Mouse (Mus musculus) hindbrain, embryonic 15.5 days (tissue): ENCODE data around the gene Crip3. TPM values are rescaled to one million over a fixed set of nuclear protein-coding genes. Genes with fewer than 3 reads are reported as not detected.

Experiments
- ATAC-seq: fragments of 200-750 bp; cut with Nextera tagmentation; 2 replicates; pipeline ENCODE4 v1.8.0; 2017; ENCODE audit warnings: low read depth, moderate number of reproducible peaks, moderate TSS enrichment; ENCODE audit not compliant: low FRiP score
- H3K27ac ChIP-seq: fragments of 300-500 bp; sonication (generic); replicated peaks from 2 replicates; pipeline ENCODE4 v1.5.1; 2015; ENCODE audit warnings: mild to moderate bottlenecking, inconsistent platforms
- H3K27me3 ChIP-seq: fragments of 300-500 bp; sonication (generic); 2 replicates; pipeline ENCODE4 v1.6.1; 2015; ENCODE audit warnings: control low read depth, inconsistent platforms
- H3K36me3 ChIP-seq: fragments of 300-500 bp; sonication (generic); 2 replicates; pipeline ENCODE4 v1.6.1; 2015; ENCODE audit warnings: control low read depth, inconsistent platforms
- H3K4me1 ChIP-seq: fragments of 300-500 bp; sonication (generic); replicated peaks from 2 replicates; pipeline ENCODE4 v1.6.1; 2015; ENCODE audit warnings: control low read depth, inconsistent platforms
- H3K4me2 ChIP-seq: fragments of 300-500 bp; sonication (generic); 2 replicates; pipeline ENCODE4 v1.6.1; 2015; ENCODE audit warnings: moderate library complexity, mild to moderate bottlenecking, inconsistent platforms
- H3K4me3 ChIP-seq: fragments of 300-500 bp; sonication (generic); 2 replicates; pipeline ENCODE4 v1.5.1; 2015; ENCODE audit warnings: mild to moderate bottlenecking, inconsistent platforms
- H3K9ac ChIP-seq: fragments of 300-500 bp; sonication (generic); 2 replicates; pipeline ENCODE4 v1.6.1; 2015; ENCODE audit warnings: inconsistent platforms
- H3K9me3 ChIP-seq: fragments of 300-500 bp; sonication (generic); 2 replicates; pipeline ENCODE4 v1.6.1; 2016; ENCODE audit warnings: control low read depth, inconsistent platforms
- WGBS: fragments of 180-500 bp; shearing (Covaris S2); methylation state at CpG from one replicate; pipeline ENCODE4 v1.1.7; 2015; 5-methylcytosine and 5-hydroxymethylcytosine counted together
- polyA plus RNA-seq: library from polyadenylated mRNA; unstranded; fragments of >200 nt; fragmentation: Nextera tagmentation; extraction: Ambion mirVana; gene quantifications from 2 replicates; pipeline ENCODE4 v1.2.1, GENCODE M21; 2015

Crip3 gene
- polyA plus RNA-seq, 1 experiment from 2014 or later: 3.0 TPM

DNA sequence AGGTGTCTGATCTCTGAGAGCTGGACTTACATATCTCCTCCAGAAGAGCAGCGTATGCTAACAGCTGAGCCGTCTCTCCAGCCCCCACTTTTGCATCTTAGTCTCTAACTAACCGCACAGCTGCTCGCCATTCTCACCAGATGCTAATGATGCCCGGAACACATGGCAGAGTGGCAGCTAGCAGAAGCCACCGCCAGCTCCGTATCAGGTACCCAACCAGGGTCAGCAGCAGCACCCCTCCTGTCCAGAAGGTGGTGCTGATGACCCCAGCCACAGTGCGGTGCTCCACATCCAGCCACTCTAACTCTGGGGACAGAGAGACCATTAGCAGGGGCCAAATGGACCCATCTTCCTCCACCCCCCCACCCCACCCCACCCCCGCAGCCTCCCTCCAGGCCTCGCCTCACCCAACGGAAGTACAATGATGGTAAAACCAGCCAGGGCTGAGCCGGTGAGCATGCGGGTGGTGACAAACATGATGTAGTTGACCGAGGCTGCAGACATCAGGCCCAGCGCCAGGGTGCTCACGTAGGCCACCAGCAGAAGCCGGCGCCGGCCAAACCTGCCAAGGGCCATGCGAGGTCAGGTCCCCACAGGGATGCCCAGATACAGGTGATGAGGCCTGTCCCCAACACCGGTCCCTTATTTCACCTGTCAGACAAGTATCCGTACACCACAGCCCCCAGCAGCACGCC lies 8.1 kb downstream of the Crip3 start:
- no peaks in the 10 kb centered on the region for H3K36me3 ChIP-seq
- no peak overlapping the region for H3K27ac ChIP-seq
- 29% methylated on average over 23 of the region's 23 CpGs for WGBS
- no peak overlapping the region for H3K4me3 ChIP-seq
- ATAC-seq: peak; percentile 60
- no peaks in the 10 kb centered on the region for H3K9me3 ChIP-seq
- H3K27me3 ChIP-seq: 0 out of 2 replicates have a peak, but pooled peaks cover 9% of the 10 kb centered on the region
- H3K4me2 ChIP-seq: peak overlapping the region; percentile 9; the same call in 1 of the 2 replicates
- H3K4me1 ChIP-seq: peaks cover 12% of the 10 kb centered on the region; the same call in 1 of the 2 replicates
- H3K9ac ChIP-seq: no peak overlapping the region

DNA sequence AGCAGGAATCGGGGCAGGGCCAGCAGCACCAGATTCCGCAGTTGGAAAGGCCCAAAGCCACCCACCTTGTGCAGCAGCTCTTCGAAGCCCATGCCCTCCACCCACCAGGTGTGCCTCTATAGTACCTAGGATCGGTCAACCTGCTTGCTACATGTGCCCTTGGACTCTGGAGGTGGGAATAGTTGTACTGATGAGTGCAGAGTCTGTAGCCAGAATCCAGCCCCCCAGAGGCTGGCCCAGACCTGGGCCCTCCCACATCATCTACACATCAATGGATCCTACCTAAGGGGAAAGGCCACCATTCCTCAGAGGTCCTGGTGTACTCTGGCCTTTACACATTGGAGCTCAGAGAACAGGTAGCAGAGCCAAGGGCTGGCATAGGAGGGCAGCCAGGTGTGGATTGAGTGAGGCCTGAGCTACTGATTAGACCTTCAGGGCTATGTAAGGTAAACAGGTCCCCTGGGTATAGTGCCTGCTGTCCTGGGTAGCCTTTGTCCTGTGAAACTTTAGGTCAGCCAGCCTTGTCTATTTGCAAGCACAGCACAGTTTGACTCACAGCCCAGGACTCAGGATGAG lies 9.7 kb downstream of the Crip3 start, which contains the start of gene Slc22a7:
Gene Slc22a7 (minus strand): TSS at position 160 of the 576 bp plus-strand sequence.
- H3K9me3 ChIP-seq: no peaks in the 10 kb centered on the region
- H3K27ac ChIP-seq: no peak within 1 kb of the TSS
- H3K9ac ChIP-seq: no peak within 1 kb of the TSS
- WGBS: 77% methylated on average over 4 of the region's 4 CpGs
- peaks cover 13% of the 10 kb centered on the region for H3K27me3 ChIP-seq
- peaks cover 12% of the 10 kb centered on the region; the same call in 1 of the 2 replicates for H3K4me1 ChIP-seq
- H3K36me3 ChIP-seq: no peaks in the 10 kb centered on the region
- H3K4me3 ChIP-seq: no peak within 1 kb of the TSS
- no peak for ATAC-seq
- no peak within 1 kb of the TSS for H3K4me2 ChIP-seq

DNA sequence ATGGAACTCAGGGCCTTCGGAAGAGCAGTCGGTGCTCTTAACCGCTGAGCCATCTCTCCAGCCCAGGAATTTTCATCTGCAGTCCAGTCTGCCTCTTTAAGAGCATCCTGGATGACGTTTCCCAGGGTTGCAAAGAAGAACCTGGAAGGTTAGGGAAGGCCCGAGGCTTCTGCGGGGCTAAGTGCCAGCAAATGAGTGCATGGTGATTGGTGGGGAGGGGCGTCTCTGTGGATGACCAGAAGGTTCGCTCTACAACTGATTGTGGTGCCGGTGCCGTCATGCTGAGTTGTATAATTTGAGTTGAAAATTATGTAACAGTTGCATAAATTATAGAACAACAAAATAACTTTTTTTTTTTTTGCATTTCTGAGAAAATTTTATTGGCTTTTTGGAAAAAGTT lies 10.4 kb downstream of the Crip3 start:
- Histone ChIP-seq H3K4me1 (peaks cover 6% of the 10 kb centered on the region; the same call in 1 of the 2 replicates), H3K4me3 (no peak overlapping the region), H3K9ac (no peak overlapping the region), H3K9me3 (no peaks in the 10 kb centered on the region), H3K4me2 (no peak overlapping the region), H3K27me3 (peaks cover 19% of the 10 kb centered on the region), H3K36me3 (no peaks in the 10 kb centered on the region), H3K27ac (no peak overlapping the region)
- 92% methylated on average over 10 of the region's 10 CpGs for WGBS
- ATAC-seq: no peak

DNA sequence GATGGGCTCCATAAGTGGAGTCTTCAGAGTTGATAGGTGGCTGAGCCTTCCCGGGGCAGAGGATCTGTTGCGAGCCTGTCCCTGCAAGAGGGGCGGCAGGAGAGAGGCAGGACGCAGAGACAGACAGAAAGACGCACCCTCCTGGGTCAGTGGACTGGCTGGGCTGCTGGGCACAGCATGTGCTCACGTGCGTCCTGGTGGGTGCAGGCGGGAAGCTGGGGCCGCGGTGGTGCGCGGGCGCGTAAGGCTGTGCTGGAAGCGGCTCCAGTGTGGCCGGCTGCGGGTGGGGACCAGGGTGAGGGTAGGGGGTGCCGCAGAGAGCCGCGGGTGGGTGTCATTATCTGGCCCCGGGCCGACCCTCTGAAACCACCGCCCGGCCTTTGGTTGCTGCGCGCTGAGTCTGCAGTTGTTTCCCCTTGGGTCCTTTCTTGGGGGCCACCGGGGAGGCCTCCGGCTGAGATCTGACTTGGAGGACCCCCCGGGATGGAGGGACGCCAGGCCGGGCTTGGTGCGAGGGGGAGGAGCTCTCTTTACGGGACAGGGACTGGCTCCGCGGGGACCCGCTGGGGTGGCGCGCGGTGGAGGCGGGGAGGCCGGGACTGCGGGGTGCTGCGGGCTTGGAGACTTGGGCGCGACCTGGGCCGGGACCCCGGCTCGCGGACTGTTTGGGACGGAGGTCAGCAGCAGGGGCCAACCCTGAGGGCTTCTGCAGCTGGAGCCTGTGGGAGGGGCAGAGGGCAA lies 16.3 kb downstream of the Crip3 start:
- no peak overlapping the region for H3K4me3 ChIP-seq
- H3K27me3 ChIP-seq: peaks cover 44% of the 10 kb centered on the region
- ATAC-seq: no peak
- no peak overlapping the region for H3K27ac ChIP-seq
- no peaks in the 10 kb centered on the region for H3K4me1 ChIP-seq
- peak overlapping the region; percentile 30; the same call in 1 of the 2 replicates for H3K4me2 ChIP-seq
- H3K9ac ChIP-seq: no peak overlapping the region
- no peaks in the 10 kb centered on the region for H3K9me3 ChIP-seq
- WGBS: 8% methylated on average over 50 of the region's 50 CpGs
- H3K36me3 ChIP-seq: no peaks in the 10 kb centered on the region

DNA sequence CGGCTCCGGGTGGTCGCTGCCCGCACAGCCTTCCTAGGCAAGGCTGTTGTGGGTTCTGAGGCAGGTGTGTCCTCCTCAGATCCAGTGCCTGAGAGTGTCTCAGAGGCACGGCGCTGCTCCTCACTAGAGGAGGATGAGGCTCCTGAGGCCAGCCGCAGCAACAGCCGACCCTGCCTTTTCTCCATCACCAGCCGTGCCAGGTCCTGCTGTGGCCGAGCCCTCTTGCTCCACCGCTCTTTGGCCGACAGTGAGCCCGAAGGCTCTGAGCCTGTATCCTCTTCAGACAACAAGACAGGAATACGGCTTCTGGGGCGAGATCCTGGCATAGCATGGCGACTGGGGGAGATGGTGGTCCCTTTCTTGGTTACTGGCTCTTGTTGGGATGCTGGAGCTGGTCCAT lies 17.5 kb downstream of the Crip3 start:
- Histone ChIP-seq H3K4me3 (no peak overlapping the region), H3K9me3 (no peaks in the 10 kb centered on the region), H3K4me1 (no peaks in the 10 kb centered on the region), H3K27me3 (peaks cover 44% of the 10 kb centered on the region), H3K9ac (no peak overlapping the region), H3K36me3 (no peaks in the 10 kb centered on the region), H3K27ac (no peak overlapping the region), H3K4me2 (no peak overlapping the region)
- no peak for ATAC-seq
- 92% methylated on average over 16 of the region's 16 CpGs for WGBS

DNA sequence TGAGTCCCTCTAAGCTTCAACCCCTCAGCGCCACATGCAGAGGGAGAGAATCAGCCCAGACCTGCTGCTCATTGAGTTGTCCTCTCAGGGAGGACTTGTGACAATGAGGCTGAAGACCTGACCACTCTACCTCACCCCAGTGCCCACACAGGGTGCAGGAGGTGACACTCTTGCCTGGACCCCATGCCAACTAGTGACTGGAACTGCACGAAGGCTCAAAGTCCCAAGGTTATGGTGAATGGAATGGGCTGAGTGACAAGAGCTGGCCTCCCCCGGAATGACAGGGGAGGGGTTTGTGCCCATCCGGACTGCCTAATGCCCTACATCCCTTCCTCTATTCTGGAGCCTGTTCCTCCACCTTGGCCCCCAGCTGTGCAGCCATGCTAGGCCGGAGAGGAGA lies 24.0 kb downstream of the Crip3 start:
- Histone ChIP-seq H3K27ac (no peak overlapping the region), H3K4me1 (peaks cover 34% of the 10 kb centered on the region), H3K36me3 (no peaks in the 10 kb centered on the region), H3K4me3 (no peak overlapping the region), H3K4me2 (no peak overlapping the region), H3K9ac (no peak overlapping the region), H3K9me3 (no peaks in the 10 kb centered on the region), H3K27me3 (peaks cover 2% of the 10 kb centered on the region; the same call in 1 of the 2 replicates)
- no peak for ATAC-seq
- 44% methylated on average over 5 of the region's 5 CpGs for WGBS

DNA sequence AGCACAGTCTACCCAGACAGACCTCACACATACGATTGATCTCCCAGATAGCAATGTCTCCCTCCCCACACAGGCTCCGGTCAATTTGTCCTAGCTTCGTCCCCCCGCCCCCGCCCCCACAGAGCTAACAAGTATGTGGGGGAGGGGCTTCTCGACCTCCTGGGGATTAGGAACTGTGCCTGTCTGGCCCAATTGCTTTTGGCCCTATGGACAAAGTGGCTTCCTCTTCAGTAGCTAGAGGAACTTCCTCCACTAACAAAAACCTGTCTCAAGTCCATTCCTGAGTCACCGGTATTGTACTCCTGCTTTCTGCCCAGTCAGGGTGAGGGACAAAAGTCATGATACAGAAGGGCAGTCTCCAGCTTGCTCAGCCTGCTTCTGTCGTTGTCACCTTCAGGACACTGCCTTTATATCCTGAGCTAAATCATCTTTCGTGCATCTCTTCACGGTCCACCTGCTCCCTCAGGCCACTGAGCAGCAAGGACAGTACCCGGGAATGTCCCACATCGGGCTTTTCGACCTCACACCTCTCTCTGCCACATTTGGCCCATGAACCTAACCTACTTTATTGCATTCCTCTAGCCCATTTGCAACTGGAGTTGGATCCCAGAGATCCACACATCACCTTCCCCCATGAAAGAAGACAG lies 24.7 kb downstream of the Crip3 start:
- 7% methylated on average over 13 of the region's 13 CpGs for WGBS
- Histone ChIP-seq H3K9ac (no peak overlapping the region), H3K27ac (no peak overlapping the region)

DNA sequence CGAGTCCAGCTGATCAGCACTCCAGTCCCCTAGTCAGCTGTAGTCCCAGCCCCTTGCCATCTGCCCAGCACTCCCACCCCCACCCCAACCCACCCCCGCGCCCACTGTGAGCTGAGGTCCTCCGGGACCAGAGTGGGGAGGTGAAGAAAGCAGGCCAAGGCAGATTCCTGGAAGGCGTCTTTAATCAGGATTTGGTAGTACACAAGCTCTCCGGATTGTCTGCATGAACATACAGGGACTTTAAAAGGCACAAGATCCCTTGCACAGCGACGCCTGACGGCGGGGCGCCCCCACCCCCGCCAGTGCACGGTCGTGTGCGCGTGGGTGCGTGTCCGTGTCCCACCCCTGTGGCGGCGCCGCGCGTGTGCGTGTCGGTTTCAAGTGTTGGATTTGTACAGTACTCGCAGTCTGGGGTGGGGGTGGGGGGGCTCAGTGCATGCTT lies 25.3 kb downstream of the Crip3 start:
- no peaks in the 10 kb centered on the region; the same call in 1 of the 2 replicates for H3K27me3 ChIP-seq
- 0 out of 2 replicates have a peak, but pooled peaks have one; percentile 46 for ATAC-seq
- 3% methylated on average over 26 of the region's 26 CpGs for WGBS

More for the DNA sequence above, 24.7 kb downstream of the Crip3 start:
- Histone ChIP-seq H3K4me2 (peak overlapping the region; percentile 58), H3K36me3 (no peaks in the 10 kb centered on the region), H3K27me3 (no peaks in the 10 kb centered on the region; the same call in 1 of the 2 replicates), H3K9me3 (no peaks in the 10 kb centered on the region), H3K4me3 (no peak overlapping the region), H3K4me1 (peaks cover 34% of the 10 kb centered on the region)
- ATAC-seq: no peak

DNA sequence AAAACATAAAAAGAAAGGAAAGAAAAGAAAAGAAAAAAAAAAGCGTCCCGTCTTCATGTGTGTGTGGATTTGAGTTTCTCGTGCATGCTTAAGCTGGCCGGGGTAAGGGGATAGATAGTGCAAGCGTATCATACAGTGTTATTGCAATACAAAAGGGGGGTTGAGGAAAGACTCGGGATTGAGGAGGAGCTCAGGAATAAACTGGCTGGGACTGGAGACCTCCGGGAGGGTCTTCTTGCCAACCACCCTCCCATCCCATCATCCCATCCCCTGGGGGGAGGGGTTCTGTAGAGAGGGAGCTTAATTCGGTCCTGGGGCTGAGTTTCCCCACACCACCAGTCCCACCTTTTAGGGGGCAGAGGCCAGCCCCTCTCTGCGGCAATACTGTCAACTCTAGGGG lies 25.8 kb downstream of the Crip3 start:
- Histone ChIP-seq H3K36me3 (no peaks in the 10 kb centered on the region; the same call in 1 of the 2 replicates), H3K9ac (no peak overlapping the region), H3K27me3 (no peaks in the 10 kb centered on the region; the same call in 1 of the 2 replicates), H3K27ac (no peak overlapping the region), H3K4me3 (peak overlapping the region; percentile 25; the same call in 1 of the 2 replicates), H3K4me2 (peak overlapping the region; percentile 58), H3K9me3 (no peaks in the 10 kb centered on the region), H3K4me1 (peaks cover 34% of the 10 kb centered on the region)
- 5% methylated on average over 9 of the region's 9 CpGs for WGBS
- ATAC-seq: no peak

More for the DNA sequence above, 25.3 kb downstream of the Crip3 start:
- peak overlapping the region; percentile 58 for H3K4me2 ChIP-seq
- peaks cover 34% of the 10 kb centered on the region for H3K4me1 ChIP-seq
- H3K36me3 ChIP-seq: no peaks in the 10 kb centered on the region
- H3K9me3 ChIP-seq: no peaks in the 10 kb centered on the region
- H3K9ac ChIP-seq: peak overlapping the region; percentile 24; the same call in 1 of the 2 replicates
- H3K27ac ChIP-seq: 0 out of 2 replicates have a peak overlapping the region, but pooled peaks have one; percentile 35
- peak overlapping the region; percentile 25; the same call in 1 of the 2 replicates for H3K4me3 ChIP-seq

DNA sequence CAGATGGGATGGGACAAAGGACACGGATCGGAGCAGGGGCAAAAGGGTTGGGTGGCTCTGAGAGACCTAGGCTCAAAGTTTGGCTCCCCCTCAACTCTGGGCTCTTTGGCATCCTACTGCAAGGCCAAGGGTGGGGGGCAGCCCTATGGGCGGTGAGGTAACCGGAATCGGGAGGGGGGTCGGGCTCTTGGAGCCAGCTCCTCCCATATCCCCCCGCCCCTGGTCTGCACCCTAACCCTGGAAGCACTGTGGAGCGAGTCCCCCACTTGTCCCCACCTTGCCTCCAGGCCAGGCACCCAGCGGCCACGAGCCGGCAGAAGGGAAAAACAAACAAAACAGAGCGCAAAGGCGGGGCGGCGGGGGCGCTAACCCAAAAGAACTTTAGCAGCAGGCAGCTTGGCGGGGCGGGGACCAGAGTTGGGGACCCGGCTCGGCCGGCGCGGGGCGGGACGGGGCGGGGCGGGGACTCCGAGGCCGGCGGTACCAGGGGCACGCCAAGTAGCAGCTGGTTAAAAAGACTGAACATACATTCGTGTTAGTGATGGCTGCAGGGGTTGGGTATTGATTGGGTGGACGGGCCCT lies 26.5 kb downstream of the Crip3 start:
- Histone ChIP-seq H3K9me3 (no peaks in the 10 kb centered on the region), H3K9ac (no peak overlapping the region), H3K36me3 (peaks cover 1% of the 10 kb centered on the region; the same call in 1 of the 2 replicates), H3K4me3 (peak overlapping the region; percentile 26), H3K4me2 (peak overlapping the region; percentile 58), H3K27me3 (no peaks in the 10 kb centered on the region; the same call in 1 of the 2 replicates), H3K27ac (no peak overlapping the region), H3K4me1 (peaks cover 34% of the 10 kb centered on the region)
- ATAC-seq: no peak; the same call in 1 of the 2 replicates
- WGBS: 2% methylated on average over 33 of the region's 33 CpGs

DNA sequence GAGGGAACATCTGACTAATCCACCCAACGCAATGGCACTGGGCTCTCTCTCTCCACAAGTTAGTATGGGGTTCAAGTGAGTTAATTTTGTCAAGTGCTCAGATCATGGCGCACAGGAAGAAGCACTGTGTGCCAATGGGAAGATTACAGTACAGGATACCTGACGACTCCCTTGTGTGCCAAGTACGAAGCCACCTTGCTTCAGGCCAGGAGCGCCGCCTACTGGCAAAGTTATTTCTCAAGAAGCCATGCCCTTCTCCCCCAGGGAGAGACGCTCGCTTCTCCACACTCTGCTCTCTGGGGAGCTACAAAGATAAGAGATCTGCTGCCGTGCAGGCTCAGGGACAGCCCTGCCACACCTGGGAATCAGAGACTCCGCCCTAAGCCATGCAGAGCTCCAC lies 29.1 kb downstream of the Crip3 start:
- WGBS: 21% methylated on average over 10 of the region's 10 CpGs
- H3K4me1 ChIP-seq: peaks cover 42% of the 10 kb centered on the region
- no peak for ATAC-seq

More for the DNA sequence above, 29.1 kb downstream of the Crip3 start:
- no peaks in the 10 kb centered on the region for H3K9me3 ChIP-seq
- no peak overlapping the region for H3K27ac ChIP-seq
- H3K4me2 ChIP-seq: no peak overlapping the region
- H3K9ac ChIP-seq: no peak overlapping the region
- H3K4me3 ChIP-seq: no peak overlapping the region
- H3K36me3 ChIP-seq: peaks cover 9% of the 10 kb centered on the region; the same call in 1 of the 2 replicates
- H3K27me3 ChIP-seq: no peaks in the 10 kb centered on the region; the same call in 1 of the 2 replicates
